Mouse (Mus musculus) CH12.LX (cell line): ENCODE measurements around the gene Hipk1. TPM values are rescaled to one million over a fixed set of nuclear protein-coding genes. Genes with fewer than 3 reads are reported as not detected.

Source experiments
- DNase-seq: peaks from one replicate; pipeline ENCODE4 v3.0.0-alpha.2; 2013; ENCODE audit errors: extremely low read depth
- H3K27ac ChIP-seq: 2 replicates; pipeline ENCODE4 v1.5.1; 2012; ENCODE audit warnings: low read depth, mild to moderate bottlenecking, control low read depth, moderate library complexity; ENCODE audit not compliant: insufficient read depth
- H3K27me3 ChIP-seq: replicated peaks from 2 replicates; pipeline ENCODE3; 2012; ENCODE audit warnings: inconsistent platforms
- H3K36me3 ChIP-seq, 2 experiments: replicated peaks in 1 of 2; 2 replicates each; pipeline versions ENCODE3 to v1.6.1; 2012; ENCODE audit warnings: inconsistent platforms in 1 of 2, low read length in 1 of 2, mild to moderate bottlenecking in 1 of 2, mixed read lengths in 1 of 2, moderate library complexity in 1 of 2; ENCODE audit not compliant: control insufficient read depth in 1 of 2, insufficient read depth in 1 of 2
- H3K4me1 ChIP-seq, 2 experiments: 2 replicates each; pipeline ENCODE4 v1.6.1; 2012; ENCODE audit warnings: inconsistent platforms in 1 of 2, moderate library complexity in 1 of 2; ENCODE audit not compliant: insufficient read depth in 2 of 2, control insufficient read depth in 1 of 2
- H3K4me2 ChIP-seq: 2 replicates; pipeline ENCODE4 v1.6.1; 2012; ENCODE audit warnings: low read depth, mild to moderate bottlenecking, control low read depth; ENCODE audit not compliant: poor library complexity, insufficient read depth, severe bottlenecking
- H3K4me3 ChIP-seq, 3 experiments: fragments of 150-350 bp in 1 of 3; sonication (generic) in 1 of 3; replicated peaks in 1 of 3; 2 replicates each; pipeline versions ENCODE3 to v1.5.1; 2011 to 2012; ENCODE audit warnings: low read depth in 2 of 3, low read length in 2 of 3, mild to moderate bottlenecking in 2 of 3, moderate library complexity in 2 of 3, control low read depth in 1 of 3, improper control_type of control experiment in 1 of 3, inconsistent platforms in 1 of 3, mixed read lengths in 1 of 3; ENCODE audit not compliant: poor library complexity in 1 of 3
- H3K79me2 ChIP-seq: replicated peaks from 2 replicates; pipeline ENCODE4 v1.6.1; 2012; ENCODE audit warnings: mild to moderate bottlenecking, moderate library complexity; ENCODE audit not compliant: control insufficient read depth, poor library complexity, insufficient read depth, severe bottlenecking; ENCODE audit errors: extremely low read depth
- H3K9ac ChIP-seq: 2 replicates; pipeline ENCODE4 v1.6.1; 2012; ENCODE audit warnings: low read depth, mild to moderate bottlenecking, control low read depth, moderate library complexity; ENCODE audit not compliant: insufficient read depth
- H3K9me3 ChIP-seq: replicated peaks from 2 replicates; pipeline ENCODE3; 2012; ENCODE audit warnings: low read length, inconsistent platforms, mixed read lengths
- BHLHE40 ChIP-seq: IDR thresholded peaks from 2 replicates; pipeline ENCODE4 v1.6.1; 2011; ENCODE audit warnings: mild to moderate bottlenecking, low read depth, low read length, improper control_type of control experiment
- CHD2 ChIP-seq: IDR thresholded peaks from 2 replicates; pipeline ENCODE4 v1.6.1; 2011; ENCODE audit warnings: low read length, improper control_type of control experiment
- ETS1 ChIP-seq: conservative IDR thresholded peaks from 2 replicates; pipeline ENCODE4 v1.6.1; 2012; ENCODE audit warnings: low read depth, mild to moderate bottlenecking, inconsistent platforms, low read length, improper control_type of control experiment, moderate library complexity
- IRF4 ChIP-seq: IDR thresholded peaks from 2 replicates; pipeline ENCODE4 v1.6.1; 2014; ENCODE audit warnings: low read depth, mild to moderate bottlenecking, inconsistent platforms, low read length, improper control_type of control experiment
- KAT2A ChIP-seq: IDR thresholded peaks from 2 replicates; pipeline ENCODE4 v1.6.1; 2012; ENCODE audit warnings: low read length, improper control_type of control experiment, inconsistent platforms; ENCODE audit not compliant: insufficient replicate concordance
- MAFK ChIP-seq: IDR thresholded peaks from 2 replicates; pipeline ENCODE4 v1.6.1; 2011; ENCODE audit warnings: low read length, improper control_type of control experiment; ENCODE audit not compliant: insufficient replicate concordance
- MEF2A ChIP-seq: IDR thresholded peaks from 2 replicates; pipeline ENCODE4 v1.6.1; 2014; ENCODE audit warnings: low read depth, mild to moderate bottlenecking, inconsistent platforms, low read length, improper control_type of control experiment, borderline replicate concordance
- POLR2A ChIP-seq: IDR thresholded peaks from 2 replicates; pipeline ENCODE4 v1.6.1; 2011; ENCODE audit warnings: low read depth, mild to moderate bottlenecking, improper control_type of control experiment, low read length
- POLR2AphosphoS2 ChIP-seq: IDR thresholded peaks from 2 replicates; pipeline ENCODE4 v1.6.1; 2011; ENCODE audit warnings: low read depth, low read length, improper control_type of control experiment
- RAD21 ChIP-seq: IDR thresholded peaks from 2 replicates; pipeline ENCODE4 v1.6.1; 2011; ENCODE audit warnings: low read depth, mild to moderate bottlenecking, low read length, improper control_type of control experiment, moderate library complexity
- SIN3A ChIP-seq: IDR thresholded peaks from 2 replicates; pipeline ENCODE4 v1.6.1; 2012; ENCODE audit warnings: low read length, improper control_type of control experiment, inconsistent platforms
- SMC3 ChIP-seq: IDR thresholded peaks from 2 replicates; pipeline ENCODE4 v1.6.1; 2011; ENCODE audit warnings: low read depth, low read length, improper control_type of control experiment
- TBP ChIP-seq: conservative IDR thresholded peaks from 2 replicates; pipeline ENCODE4 v1.6.1; 2011; ENCODE audit warnings: low read depth, low read length, improper control_type of control experiment
- UBTF ChIP-seq: IDR thresholded peaks from 2 replicates; pipeline ENCODE4 v1.6.1; 2012; ENCODE audit warnings: low read depth, mild to moderate bottlenecking, inconsistent platforms, low read length, improper control_type of control experiment, moderate library complexity
- USF1 ChIP-seq: IDR thresholded peaks from 2 replicates; pipeline ENCODE4 v1.6.1; 2014; ENCODE audit warnings: low read depth, mild to moderate bottlenecking, inconsistent platforms, low read length, improper control_type of control experiment
- ZNF384 ChIP-seq: IDR thresholded peaks from 2 replicates; pipeline ENCODE4 v1.6.1; 2012; ENCODE audit warnings: low read depth, low read length, improper control_type of control experiment, inconsistent platforms
- dilution Hi-C: fragments of 300-500 bp; cut with MboI; formaldehyde crosslinking; loops from 2 replicates; pipeline ENCODE4 v1.14.3; 2020; ENCODE audit warnings: low sequenced_read_pairs; ENCODE audit not compliant: extremely low pct_unique_long_range_greater_than_20kb, extremely low pct_ligation_motif_present
- in situ Hi-C: fragments of 300-500 bp; cut with MboI; formaldehyde crosslinking; loops from 3 replicates; pipeline ENCODE4 v1.14.3; 2019; ENCODE audit warnings: low sequenced_read_pairs, low pct_ligation_motif_present, low pct_unique_long_range_greater_than_20kb, mixed read lengths
- polyA plus RNA-seq: library from polyadenylated mRNA; unstranded; fragments of >175 nt; gene quantifications from 2 replicates; pipeline ENCODE4 v1.2.1, GENCODE M21; 2012; ENCODE audit warnings: low read depth; ENCODE audit not compliant: insufficient read length
- total RNA-seq, 2 experiments: library from RNA; depleted of rRNA; stranded (reverse); fragments of 300-350 nt in 1 of 2; fragments of >200 nt in 1 of 2; gene quantifications; 2 replicates each; pipeline ENCODE4 v1.2.3; 2012 to 2014

The Hipk1 gene
- total and polyA plus RNA-seq, 3 experiments, result 26.2 to 35.9 (median 32.7) TPM

DNA sequence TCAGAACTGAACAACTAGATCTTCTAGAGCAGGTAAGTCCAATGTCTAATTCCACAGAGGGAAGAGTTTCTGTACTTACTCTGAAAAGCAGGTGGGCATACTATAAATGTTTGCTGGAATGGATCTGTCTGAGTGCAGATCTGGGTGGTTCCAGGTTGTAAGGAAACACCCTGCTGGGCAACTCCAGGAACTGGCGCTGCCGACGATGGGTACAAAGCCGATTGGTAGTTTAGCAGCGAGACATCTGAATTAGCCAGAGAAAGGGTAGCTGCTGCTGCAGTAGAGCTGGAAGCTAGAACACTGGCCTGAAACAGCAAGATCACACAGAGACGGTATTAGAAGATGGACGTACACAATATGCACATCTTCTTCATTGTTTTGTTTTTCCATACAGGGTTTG lies 32.9 kb downstream of the Hipk1 start:
- no peak overlapping the region for H3K4me2 ChIP-seq
- no peaks in the 10 kb centered on the region; a peak in 1 of 4 replicates for H3K4me1 ChIP-seq
- dilution Hi-C loops (no loop called here), in situ Hi-C loops (no loop called here)
- TF ChIP-seq KAT2A (no peak), RAD21 (no peak), BHLHE40 (no peak), CHD2 (no peak)
- H3K9ac ChIP-seq, result no peak overlapping the region
- H3K36me3 ChIP-seq, result peaks cover 63 to 92% of the 10 kb centered on the region in 2 experiments
- no peaks in the 10 kb centered on the region; the same call in 1 of the 2 replicates for H3K79me2 ChIP-seq
- no peak overlapping the region for H3K4me3 ChIP-seq
- no peaks in the 10 kb centered on the region for H3K27me3 ChIP-seq
- no peak for DNase-seq
- no peak overlapping the region for H3K27ac ChIP-seq
- no peaks in the 10 kb centered on the region for H3K9me3 ChIP-seq

DNA sequence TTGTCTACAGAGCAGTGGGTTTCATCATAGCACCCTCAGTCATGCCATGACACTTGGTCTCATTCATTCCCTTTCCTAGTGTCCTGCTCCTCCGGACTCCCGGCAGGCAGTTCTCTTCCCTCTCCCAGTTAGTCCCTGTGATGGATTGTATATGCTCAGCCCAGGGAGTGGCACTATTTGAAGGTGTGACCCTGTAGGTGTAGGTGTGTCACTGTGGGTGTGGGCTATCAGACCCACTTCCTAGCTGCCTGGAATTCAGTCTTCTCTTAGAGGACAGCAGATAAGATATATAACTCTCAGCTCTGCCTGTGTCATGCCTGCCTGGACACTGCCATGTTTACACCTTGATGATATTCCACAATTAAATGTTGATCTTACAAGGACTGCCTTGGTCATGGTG lies 34.4 kb downstream of the Hipk1 start:
- TF ChIP-seq MAFK (no peak), ETS1 (no peak), CHD2 (no peak), TBP (no peak), IRF4 (no peak), SMC3 (no peak), POLR2AphosphoS2 (no peak), USF1 (no peak), POLR2A (no peak), MEF2A (no peak), UBTF (no peak), SIN3A (no peak), ZNF384 (no peak)
- no peaks in the 10 kb centered on the region; a peak in 1 of 4 replicates for H3K4me1 ChIP-seq
- in situ Hi-C loops, result no loop called here
- dilution Hi-C loops, result no loop called here
- no peak for DNase-seq
- H3K4me3 ChIP-seq, result no peak overlapping the region
- no peak overlapping the region for H3K9ac ChIP-seq
- H3K9me3 ChIP-seq, result no peaks in the 10 kb centered on the region
- no peaks in the 10 kb centered on the region; the same call in 1 of the 2 replicates for H3K79me2 ChIP-seq
- no peak overlapping the region for H3K4me2 ChIP-seq
- no peak overlapping the region for H3K27ac ChIP-seq
- peaks cover 66 to 92% of the 10 kb centered on the region in 2 experiments for H3K36me3 ChIP-seq
- H3K27me3 ChIP-seq, result no peaks in the 10 kb centered on the region
